Mouse (Mus musculus): ENCODE measurements around the gene Atp8a2.
"Not testable (repeated sequence)": the region's sequence is repeated elsewhere in the genome, so short reads cannot be mapped to it uniquely, and the experiment has no call there.

Atp8a2 gene

DNA sequence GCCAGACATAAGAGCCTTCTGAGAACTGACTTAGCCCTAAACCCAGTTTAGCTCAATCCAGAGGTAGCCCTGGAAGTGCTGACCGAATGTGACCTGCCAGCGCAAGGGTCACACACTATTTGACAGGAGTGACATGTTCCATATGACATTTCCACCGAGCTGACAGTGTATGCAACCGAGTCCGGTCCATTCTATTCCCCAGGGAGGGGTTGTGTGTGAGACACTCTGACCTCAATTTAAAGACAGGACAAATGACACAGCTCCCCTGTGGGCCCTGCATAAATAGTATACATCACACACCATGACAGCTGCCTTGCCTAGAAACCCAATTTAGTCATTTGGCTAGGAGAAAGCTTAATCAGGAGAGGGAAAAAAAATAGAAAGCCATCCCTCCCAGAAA, 555.1 kb downstream of the Atp8a2 start:
- no peak for DNase-seq (ENCODE audit: low spot score)

DNA sequence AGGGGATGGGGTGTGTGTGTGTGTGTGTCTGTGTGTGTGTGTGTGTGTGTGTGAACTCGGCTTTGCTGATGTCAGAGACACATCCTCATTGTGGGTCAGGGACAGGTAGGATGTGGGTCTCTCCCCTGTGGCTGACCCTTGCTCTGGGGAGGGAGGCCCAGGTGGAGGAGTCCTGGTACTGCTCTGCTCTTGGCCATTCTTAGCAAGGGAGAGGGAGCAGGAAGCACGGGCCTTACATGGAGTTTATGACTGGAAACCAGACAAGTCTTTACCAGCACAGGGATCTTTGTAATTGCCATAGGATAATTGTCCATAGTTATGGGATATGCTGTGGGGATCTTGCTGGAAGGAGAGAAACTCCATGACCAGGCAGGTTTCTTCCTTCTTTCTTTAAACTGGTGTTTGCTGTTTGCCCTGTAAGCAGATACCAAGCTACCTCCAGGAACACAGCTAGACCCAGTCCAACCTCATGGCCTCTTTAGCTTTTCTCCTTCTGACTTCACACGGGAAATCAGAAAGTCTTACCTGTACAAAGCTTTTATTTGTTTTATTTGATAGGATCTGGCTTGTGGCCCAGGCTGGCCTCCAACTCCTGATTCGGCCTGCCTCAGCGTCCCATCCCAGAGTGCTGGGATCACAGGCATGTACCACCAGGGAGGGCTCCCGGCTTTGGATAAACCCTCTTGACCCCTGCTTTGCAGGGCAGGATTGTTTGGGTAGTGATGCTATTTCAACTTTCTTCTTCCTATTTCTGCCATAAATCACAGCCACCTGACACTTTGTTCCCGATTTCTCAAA, 557.9 kb downstream of the Atp8a2 start:
- DNase-seq (ENCODE audit: low spot score), result no peak

DNA sequence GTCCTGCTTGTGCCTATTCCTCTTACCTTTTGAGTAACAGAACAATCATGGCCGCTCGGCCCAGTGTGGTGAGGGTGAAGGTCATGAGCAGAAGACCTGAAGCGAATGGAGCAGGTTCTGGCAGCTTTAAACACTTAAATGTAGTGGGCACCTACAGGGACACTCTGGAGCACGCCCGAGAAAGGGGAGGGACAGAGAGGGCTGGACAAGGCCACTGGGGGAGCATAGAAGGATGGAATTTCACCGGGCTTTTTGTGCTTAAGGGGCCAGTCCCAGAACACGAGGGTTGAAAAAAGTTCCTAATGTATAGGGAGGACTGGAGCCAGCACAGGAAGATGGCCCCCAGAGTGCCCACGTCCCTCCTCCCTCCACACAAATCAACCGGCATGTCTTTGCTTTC, 563.0 kb downstream of the Atp8a2 start:
- no peak for DNase-seq (ENCODE audit: low spot score)

DNA sequence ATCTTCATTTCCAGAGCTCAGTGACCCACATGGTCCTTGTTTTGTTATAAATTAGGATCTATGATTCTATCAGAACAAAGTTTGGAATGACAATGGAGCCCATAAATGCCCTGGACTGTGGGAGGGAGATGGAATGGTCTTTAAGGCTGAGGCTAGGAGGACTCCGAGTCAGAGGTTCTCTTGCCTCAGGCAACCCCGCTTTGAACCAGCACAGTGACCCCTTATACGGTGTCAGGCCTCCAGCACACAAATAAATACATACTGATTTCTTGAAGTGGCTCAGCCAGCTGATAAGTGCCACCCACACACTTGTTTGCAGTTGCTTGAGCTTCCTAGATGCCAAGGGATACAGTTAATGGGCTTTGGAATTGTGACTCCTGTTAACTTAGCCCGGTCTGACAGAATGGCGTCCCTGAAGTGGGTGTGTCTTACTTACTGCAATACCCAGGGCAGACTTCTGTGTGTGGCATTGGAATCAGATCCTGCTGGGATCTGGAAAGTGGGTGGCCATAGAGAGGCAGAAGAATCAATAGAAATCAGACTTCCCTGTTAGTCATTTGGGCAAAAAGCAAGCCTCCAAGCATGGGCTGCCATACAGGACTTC, 563.6 kb downstream of the Atp8a2 start:
- DNase-seq (ENCODE audit: low spot score), result no peak

DNA sequence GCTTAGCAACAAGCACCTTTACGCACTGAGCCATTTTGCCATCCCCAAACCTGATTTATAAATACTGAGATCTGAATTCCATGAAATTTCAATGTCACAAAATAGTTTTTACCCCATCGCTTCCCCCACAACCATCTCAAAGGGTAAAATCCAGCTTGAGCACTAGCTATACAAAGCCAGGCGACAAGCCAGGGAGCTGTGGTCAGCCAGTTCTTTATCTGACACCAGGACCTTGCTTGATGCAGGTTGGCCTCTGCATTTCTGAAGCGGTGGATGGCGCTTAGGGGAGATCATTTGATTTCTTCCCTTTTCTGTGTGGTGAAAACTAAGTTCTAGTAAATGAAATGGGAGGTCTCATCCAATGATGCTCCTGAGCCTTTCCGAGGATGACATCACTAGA, 564.9 kb downstream of the Atp8a2 start:
- DNase-seq (ENCODE audit: low spot score), result no peak

DNA sequence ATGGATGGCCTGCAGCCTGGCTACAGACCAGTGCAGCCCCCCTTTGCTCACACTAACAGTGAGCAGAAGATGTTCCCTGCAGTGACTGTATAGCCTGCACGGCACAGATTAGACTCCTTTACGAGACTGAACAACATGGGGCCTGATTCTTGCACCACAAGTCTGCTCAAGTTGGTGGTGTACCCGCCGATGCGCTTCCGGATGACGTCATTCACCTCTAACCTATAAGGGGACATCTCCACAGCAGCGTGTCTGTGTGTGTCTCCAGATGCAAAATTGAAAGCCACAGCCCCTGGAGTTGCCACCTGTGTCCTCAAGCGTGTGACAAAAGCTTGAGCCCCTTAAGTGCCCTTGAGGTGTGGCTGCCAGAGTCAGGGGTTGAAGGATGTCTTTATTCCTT, 566.9 kb downstream of the Atp8a2 start:
- no peak for DNase-seq (ENCODE audit: low spot score)

DNA sequence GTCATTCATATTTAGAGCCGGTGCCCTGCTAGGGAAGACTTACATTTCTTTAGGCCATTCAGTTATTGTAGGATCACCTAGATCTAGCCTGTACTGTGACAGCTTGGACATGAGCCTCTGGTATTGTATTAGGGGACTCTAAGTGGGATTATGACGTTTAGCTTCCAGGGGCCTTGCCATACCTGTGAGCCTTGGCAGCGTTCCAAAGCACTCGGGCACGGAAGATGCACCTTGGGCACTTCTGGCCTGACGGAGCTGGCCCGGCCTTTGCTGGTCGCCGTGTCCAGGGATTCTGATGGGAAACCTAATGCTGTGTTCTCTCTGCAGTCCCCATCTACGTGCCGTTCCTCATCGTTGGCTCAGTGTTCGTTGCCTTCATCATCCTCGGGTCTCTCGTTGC, 567.7 kb downstream of the Atp8a2 start:
- no peak for DNase-seq (ENCODE audit: low spot score)

DNA sequence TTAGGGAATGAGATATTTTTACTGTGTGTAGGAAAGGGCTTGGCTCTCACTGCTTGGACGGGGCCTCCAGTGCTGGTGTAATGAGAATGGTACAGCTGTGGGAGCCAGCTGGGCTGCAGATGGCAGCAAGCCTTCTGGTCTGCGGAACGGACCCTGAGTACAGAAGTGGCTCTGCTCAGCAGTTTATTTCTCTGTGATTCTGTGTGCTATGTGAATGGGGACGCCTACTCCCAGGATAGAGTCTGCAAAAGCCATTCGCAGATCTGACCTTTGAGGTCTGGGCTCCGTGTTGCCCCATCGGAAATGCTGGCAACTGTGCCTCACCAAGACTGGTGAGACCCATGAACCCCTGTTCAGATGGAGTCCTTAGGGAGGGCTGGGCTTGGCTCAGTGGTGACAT, 569.2 kb downstream of the Atp8a2 start:
- DNase-seq (ENCODE audit: low spot score), result peak; percentile 44

DNA sequence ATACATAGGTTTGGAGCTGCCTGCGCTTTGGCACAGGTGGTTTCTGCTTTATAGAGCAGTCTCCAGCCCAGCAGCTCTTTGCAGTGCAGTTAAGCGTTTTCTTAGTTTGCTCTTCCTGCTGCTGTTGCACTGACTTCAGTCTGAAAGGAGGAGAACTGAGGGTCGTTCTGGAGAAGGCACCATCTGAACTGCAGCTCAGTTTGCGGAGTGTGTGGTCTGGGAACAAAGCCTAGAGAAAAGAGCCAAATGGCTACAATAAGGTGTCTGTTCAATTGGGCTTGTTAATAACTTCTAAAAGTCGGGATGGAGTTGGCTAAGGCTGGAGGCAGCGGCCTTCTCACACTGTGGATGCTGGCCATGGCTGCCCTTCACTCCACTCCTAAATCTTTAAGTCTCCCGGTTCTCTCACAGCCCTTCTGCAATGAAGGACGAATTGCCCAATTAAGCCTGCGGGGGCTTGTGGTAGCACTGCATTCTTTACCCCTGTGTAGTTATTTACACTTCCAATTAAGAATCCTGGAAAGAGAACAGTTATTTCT, 569.8 kb downstream of the Atp8a2 start:
- DNase-seq (ENCODE audit: low spot score), result no peak

DNA sequence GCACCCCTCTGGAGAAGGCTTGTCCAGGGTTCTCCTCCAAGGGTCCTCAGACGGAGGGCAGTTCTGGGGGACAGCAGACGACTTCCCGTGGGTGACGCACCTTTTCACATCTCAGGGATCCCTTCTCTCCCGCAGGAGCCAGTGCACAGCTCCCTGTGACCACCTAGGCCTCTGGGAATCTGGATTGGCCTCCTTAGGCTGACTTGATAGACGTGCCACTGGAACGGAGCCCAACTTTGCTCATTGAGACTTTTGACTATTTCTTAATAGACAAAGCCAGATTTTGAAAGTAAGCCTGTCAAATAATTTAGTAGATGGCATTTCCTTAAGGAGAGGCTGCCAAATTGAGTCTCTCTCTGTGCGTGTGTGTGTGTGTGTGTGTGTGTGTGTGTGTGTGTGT, 570.3 kb downstream of the Atp8a2 start:
- DNase-seq (ENCODE audit: low spot score), result no peak

DNA sequence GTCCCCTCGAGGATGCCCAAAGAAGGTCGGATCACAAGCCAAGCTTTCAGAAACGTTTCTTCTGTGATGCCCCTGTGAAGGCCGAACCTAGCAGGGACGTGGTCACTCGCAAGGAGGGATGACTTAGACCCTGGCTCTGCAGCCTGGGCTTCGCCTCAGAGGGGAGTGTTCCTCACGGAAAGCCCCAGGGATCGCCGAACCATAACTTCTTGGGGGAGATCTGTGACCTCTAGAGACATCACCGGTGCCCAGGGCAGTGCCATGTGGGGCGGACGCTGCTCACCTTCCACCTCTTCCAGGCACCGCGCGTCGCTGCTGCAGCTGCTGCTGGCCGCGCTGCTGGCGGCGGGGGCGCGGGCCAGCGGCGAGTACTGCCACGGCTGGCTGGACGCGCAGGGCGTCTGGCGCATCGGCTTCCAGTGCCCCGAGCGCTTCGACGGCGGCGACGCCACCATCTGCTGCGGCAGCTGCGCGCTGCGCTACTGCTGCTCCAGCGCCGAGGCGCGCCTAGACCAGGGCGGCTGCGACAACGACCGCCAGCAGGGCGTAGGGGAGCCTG, 571.1 kb downstream of the Atp8a2 start:
- no peak for DNase-seq (ENCODE audit: low spot score)

DNA sequence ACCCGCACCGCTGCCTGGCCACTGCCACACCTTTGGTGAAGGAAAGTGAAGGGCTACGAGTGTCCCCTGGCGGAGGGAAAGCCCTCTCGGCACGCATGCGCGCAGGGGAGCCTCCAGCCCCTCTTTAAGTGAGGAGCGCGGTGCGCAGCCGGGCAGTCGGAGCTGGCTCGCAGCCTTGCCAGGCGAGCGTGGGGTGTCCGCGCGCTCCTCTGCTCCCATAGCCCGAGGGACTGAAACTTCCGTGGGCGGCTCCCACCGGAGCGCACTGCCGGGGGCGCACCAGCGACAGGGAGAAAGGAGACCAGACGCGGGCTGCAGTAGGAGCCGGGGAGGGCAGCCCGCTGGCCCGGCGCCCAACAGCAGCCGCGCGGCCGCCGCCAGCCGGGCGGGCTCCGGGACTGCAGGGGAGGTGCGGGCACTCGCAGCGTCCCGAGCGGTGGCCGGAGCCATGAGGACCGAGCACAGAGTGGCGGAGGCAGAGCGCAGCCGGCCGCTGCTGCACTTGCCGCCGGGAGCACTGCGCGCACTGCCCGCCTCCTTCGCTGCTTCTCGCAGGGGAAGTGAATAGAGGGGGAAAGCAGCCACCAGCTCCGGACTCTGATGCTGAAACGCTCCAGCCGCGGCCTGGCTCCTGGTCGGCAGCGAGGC, 571.7 kb downstream of the Atp8a2 start, which contains the start of gene Shisa2:
Shisa2 (plus strand) TSS at position 151 of the 648 bp plus-strand sequence.
- DNase-seq (ENCODE audit: low spot score), result peak; percentile 44

DNA sequence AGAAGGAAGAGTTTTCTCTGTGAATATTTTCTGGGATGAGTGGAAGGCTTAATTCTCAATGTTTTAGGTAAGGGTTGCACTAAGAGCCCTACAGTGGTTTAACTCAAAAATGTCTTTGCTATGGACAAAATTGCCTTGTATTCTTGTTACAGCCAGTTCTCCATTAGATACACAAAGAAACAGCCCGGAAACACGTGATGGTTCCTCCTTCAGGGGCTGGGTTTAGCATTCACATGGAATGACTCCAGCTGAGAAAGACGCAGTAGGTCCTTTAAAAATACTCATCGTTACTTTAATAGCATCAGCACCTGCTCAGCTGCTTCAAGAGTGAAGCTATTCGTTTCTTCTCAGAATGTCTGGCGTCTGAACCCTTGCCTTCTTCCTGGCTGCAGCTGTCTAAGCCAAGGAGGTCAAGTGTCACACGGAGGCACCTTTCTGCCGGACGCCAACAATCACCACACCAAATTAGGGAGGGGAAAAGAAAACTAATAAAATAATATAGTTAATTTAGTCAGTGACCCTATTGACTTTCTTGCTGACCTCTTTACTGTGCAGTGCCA, 572.6 kb downstream of the Atp8a2 start:
- DNase-seq (ENCODE audit: low spot score), result no peak

DNA sequence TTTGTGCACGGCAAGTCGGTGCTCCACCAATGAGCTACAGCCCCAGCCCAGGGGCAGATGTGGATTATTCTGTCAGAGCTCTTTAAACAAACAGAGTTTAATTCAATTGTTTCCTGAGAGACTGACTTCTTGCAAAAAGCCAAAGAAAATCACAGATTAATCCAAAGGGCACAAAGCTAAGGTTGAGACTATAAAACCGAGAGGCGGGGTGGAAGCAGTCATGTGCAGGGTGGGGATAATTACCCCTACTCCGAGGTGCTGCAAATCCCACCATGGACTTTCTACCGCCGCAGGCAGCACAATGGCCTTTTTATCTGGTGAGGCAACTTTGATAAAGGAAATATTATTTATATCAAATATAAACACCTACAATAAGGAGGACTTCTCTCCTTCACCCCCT, 580.2 kb downstream of the Atp8a2 start:
- DNase-seq (ENCODE audit: low spot score), result no peak

DNA sequence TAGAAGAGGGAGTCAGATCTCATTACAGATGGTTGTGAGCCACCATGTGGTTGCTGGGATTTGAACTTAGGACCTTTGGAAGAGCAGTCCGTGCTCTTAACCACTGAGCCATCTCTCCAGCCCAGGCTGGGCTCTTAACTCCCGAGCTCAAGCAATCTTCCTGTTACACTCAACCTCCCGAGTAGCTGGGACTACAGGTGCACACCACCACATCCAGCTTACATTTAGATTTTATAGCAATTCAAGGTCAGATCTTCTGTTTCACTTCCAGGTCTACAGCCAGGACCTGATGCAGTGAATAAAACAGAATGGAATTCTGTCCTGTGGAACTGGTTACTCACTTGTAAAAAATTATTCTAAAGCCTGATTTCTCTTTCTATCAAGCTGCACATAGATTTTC, 582.8 kb downstream of the Atp8a2 start:
- DNase-seq (ENCODE audit: low spot score), result not testable (repeated sequence)

DNA sequence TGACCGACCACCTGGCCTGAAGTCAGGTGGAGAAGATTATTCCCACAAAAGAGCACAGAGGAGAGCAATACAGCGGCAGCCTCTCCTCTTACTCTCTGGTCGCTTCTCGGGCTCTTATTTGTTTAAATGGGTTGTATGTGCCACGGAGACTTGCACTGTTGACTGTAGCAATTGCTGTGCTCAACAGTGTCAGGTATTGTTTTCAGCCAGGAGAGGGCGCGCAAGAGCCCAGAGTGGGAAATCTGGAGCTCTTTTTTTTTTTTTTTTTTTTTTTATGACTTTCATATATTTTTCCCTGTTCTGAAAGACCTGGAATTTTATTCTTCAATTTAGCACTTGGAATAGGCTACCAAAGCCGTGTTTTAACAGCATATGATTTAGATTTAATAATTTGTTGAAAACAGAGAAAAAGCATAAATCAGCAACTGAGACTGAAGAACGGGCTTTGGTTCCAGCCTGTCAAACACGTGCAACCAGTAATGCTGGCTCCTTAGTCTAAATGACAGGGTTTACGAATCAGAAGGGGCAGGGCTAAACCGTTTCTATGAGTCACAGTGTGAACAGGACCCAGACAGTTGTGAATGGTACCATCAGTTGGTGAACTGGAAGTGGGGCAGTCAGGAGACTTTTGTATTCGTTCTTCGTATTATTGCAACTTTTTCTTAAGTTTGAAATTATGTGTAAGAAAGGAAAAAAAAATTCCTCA, 583.9 kb downstream of the Atp8a2 start:
- DNase-seq (ENCODE audit: low spot score), result peak; percentile 67

DNA sequence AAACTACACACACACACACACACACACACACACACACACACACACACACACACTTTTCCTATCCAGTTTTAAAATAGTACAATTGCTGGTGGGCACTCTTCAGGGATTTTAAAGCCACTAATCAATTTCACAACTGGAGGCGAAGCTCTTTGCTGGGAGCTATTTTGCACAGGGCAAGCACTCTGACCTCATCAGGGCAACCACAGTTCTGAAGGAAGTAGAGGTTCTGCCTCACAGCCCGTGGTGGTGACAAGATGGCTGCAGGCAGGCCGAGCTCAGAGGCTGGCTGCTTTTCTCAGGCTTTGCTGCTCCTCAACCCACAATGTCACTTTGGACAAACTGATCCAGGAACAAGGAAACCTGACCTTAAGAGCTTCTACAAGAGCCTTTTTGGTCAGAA, 590.0 kb downstream of the Atp8a2 start:
- no peak for DNase-seq (ENCODE audit: low spot score)

DNA sequence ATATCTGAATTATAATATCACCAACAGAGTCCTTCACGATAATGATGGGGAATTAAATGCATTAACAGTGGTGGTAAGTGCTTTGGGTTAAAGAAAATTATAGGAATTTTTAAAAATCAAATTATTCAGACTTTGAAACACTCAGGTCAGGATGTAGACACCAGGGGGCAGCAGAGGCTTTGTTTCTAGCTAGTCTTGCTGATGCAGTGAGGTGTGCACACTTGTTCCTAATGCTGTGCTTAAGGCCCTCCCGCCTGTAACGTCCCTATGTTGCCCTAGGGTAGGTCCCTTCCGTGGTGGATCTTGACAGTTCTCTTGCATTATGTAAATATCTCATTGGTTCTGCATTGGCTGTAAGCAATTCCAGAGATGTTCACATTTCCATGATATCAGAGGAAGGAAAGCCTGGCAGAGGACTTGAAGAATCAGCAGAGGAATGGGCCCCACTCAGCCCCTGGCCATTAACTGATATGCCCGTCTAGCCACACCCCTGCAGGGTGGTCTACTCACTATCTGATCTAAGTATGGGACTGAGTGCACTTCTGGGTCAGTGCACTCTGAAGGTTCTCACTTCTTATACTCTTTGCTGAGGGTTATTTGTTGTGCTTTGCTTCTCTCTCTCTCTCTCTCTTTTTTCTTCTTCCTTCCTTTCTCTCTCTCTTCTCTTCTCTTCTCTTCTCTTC, 591.2 kb downstream of the Atp8a2 start:
- DNase-seq (ENCODE audit: low spot score), result peak; percentile 74

DNA sequence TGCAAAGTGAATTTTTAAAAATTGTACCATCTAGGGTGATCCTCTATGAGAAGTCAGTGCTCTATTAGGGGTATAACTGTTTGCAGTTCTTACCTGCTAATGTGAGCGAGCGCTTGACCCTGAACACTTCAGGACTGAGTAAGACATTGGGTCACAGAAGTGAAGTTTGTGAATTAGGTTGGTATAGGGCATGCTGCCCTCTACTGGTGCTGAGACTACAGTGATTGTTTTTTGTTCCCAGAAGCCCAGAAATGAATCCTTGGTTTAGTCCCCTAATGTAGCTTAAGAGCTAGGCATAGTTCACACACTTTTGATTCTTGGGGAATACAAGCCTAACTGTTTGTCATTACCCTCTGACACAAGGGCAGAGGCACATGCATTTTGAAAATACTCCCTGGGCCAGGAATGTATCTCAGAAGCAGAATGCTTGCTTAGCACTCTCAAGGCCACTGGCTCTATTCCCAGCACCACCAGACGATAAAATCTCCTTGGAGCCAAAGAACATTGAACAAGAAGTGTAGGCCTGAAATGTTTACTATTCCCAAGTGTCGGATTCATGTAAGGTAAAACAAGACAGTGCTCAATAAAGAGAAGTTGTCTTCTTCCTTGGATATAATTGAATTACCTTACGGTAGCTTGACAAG, 592.9 kb downstream of the Atp8a2 start:
- peak; percentile 31 for DNase-seq (ENCODE audit: low spot score)

DNA sequence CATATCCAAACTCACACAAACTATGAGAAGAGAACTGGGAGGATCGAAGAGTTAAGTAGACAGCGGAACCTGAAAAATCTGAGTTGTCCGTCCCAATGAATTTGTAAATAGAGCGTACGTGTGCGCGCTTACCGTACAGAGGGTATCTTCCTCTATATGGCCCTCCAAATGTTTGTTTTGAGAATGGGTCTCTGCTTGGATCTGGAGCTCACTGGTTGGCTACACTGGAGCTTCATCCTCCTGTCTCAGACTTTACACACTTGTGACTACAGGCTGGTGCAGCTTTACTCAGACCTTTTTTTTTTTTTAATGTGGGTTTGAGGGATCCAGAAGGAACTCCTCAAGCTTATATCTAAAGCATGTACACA, 598.7 kb downstream of the Atp8a2 start:
- DNase-seq (ENCODE audit: low spot score), result no peak
